In genomic region chr5:83593289-83593610, GRCm38 (mm10) we compare ENCODE assay signal across 17 mouse cellular contexts.
"Had no signal": no experiment of that assay in that cellular context is flagged by ENCODE, and none has a peak within 500 bp of the region (broad histone marks: within the 10 kb centered on the region; RNA-seq: fewer than 3 reads in every experiment).

No protein-coding gene starts in this region.

- H3K4me1 ChIP-seq: kidney, embryonic 15.5 days; limb, embryonic 12.5 days; liver, embryonic 13.5 days; lung, embryonic 15.5 days; megakaryocyte, embryonic 14.5 days; neural tube, embryonic 13.5 days had no signal

- H3K4me3 ChIP-seq: kidney, embryonic 15.5 days; left cerebral cortex, adult 2 months; limb, embryonic 12.5 days; liver, embryonic 13.5 days; lung, embryonic 15.5 days; megakaryocyte, embryonic 14.5 days; neural tube, embryonic 13.5 days had no signal

- H3K27ac ChIP-seq: kidney, embryonic 15.5 days; left cerebral cortex, adult 2 months; limb, embryonic 12.5 days; liver, embryonic 13.5 days; lung, embryonic 15.5 days; macrophage; neural tube, embryonic 13.5 days had no signal

- H3K27me3 ChIP-seq: kidney, embryonic 15.5 days; limb, embryonic 12.5 days; liver, embryonic 13.5 days; lung, embryonic 15.5 days; megakaryocyte, embryonic 14.5 days; neural tube, embryonic 13.5 days had no signal

- ATAC-seq: liver, postnatal 0 days had no signal

- DNase-seq: kidney, adult 2 months; kidney, postnatal 14 days; liver; liver, embryonic 13.5 days; liver, postnatal 0 days; lung, postnatal 14 days; midbrain, embryonic 14.5 days; right cerebral cortex, adult 18-20 months; right cerebral cortex, postnatal 25 days; thymus, postnatal 36 days had no signal

- H3K4me2 ChIP-seq: kidney, embryonic 15.5 days; limb, embryonic 12.5 days; liver, embryonic 13.5 days; lung, embryonic 15.5 days; neural tube, embryonic 13.5 days had no signal

- H3K36me3 ChIP-seq: kidney, embryonic 15.5 days; limb, embryonic 12.5 days; liver, embryonic 13.5 days; lung, embryonic 15.5 days; neural tube, embryonic 13.5 days had no signal

- H3K9ac ChIP-seq: kidney, embryonic 15.5 days; limb, embryonic 12.5 days; liver, embryonic 13.5 days; liver, postnatal 0 days; lung, embryonic 15.5 days; neural tube, embryonic 13.5 days had no signal

- H3K9me3 ChIP-seq: kidney, embryonic 15.5 days; limb, embryonic 12.5 days; lung, embryonic 15.5 days; megakaryocyte, embryonic 14.5 days; neural tube, embryonic 13.5 days had no signal
